In genomic region chr1:36059351-36059750, GRCm38 (mm10) we compare ENCODE assay signal across 22 mouse cellular contexts. TPM values are rescaled to one million over a fixed set of nuclear protein-coding genes. Genes with fewer than 3 reads are reported as not detected.
DNase-seq lines count a peak whose midpoint lies in the region; ATAC-seq and TF ChIP-seq lines count a peak whose summit lies in the region.
"Had no signal": no experiment of that assay in that cellular context is flagged by ENCODE, and none has a peak within 500 bp of the region (broad histone marks: within the 10 kb centered on the region; RNA-seq: fewer than 3 reads in every experiment).

No protein-coding gene starts in this region.

- H3K27ac ChIP-seq in heart, embryonic 10.5 days: peak overlapping the region; percentile 73
- H3K27ac ChIP-seq in lung, postnatal 0 days (ENCODE audit: low read length): peak overlapping the region; percentile 85
- 0 out of 2 replicates have a peak overlapping the region, but pooled peaks have one; percentile 9 for H3K27ac ChIP-seq in stomach, postnatal 0 days (replicated peaks)
- H3K27ac ChIP-seq: layer of hippocampus, adult 2 months; limb, embryonic 12.5 days; liver, embryonic 14.5 days; midbrain, embryonic 15.5 days had no signal

- no peak overlapping the region for H3K9ac ChIP-seq in lung, postnatal 0 days (replicated peaks; ENCODE audit: low read depth)
- H3K9ac ChIP-seq in stomach, postnatal 0 days (ENCODE audit: low read length): no peak overlapping the region
- H3K9ac ChIP-seq: forebrain, embryonic 12.5 days; hindbrain, embryonic 14.5 days; limb, embryonic 12.5 days; liver, embryonic 14.5 days; midbrain, embryonic 15.5 days had no signal

- H3K4me1 ChIP-seq in heart, embryonic 10.5 days: peaks cover 42% of the 10 kb centered on the region
- peaks cover 7% of the 10 kb centered on the region; the same call in 1 of the 2 replicates for H3K4me1 ChIP-seq in lung, postnatal 0 days (ENCODE audit: insufficient read depth, low read depth, low read length)
- H3K4me1 ChIP-seq in stomach, postnatal 0 days (replicated peaks; ENCODE audit: control insufficient read depth, insufficient read depth): no peaks in the 10 kb centered on the region; the same call in 1 of the 2 replicates

- TF ChIP-seq CTCF in lung, postnatal 0 days (IDR thresholded peaks at IDR 0.05): no peak
- TF ChIP-seq CTCF in stomach, postnatal 0 days (IDR thresholded peaks at IDR 0.05; ENCODE audit: low read depth): no peak

- ATAC-seq in lung, postnatal 0 days: no peak
- ATAC-seq in stomach, postnatal 0 days (ENCODE audit: low FRiP score, low TSS enrichment): no peak
- ATAC-seq: intestine, postnatal 0 days; midbrain, embryonic 15.5 days had no signal

- H3K9me3 ChIP-seq in heart, embryonic 10.5 days: no peaks in the 10 kb centered on the region
- no peaks in the 10 kb centered on the region for H3K9me3 ChIP-seq in lung, postnatal 0 days (ENCODE audit: low read length)
- H3K9me3 ChIP-seq in stomach, postnatal 0 days (ENCODE audit: control insufficient read depth, low read length): no peaks in the 10 kb centered on the region
- H3K9me3 ChIP-seq: forebrain, embryonic 12.5 days; limb, embryonic 12.5 days; midbrain, embryonic 15.5 days had no signal

- no peak overlapping the region for H3K4me3 ChIP-seq in heart, embryonic 10.5 days
- no peak overlapping the region for H3K4me3 ChIP-seq in lung, postnatal 0 days (ENCODE audit: low read depth, low read length)
- no peak overlapping the region for H3K4me3 ChIP-seq in stomach, postnatal 0 days (ENCODE audit: low read depth, low read length)
- H3K4me3 ChIP-seq: forebrain, embryonic 12.5 days; layer of hippocampus, adult 2 months; limb, embryonic 12.5 days; midbrain, embryonic 15.5 days had no signal

- 85% methylated on average over 6 of the region's 6 CpGs for WGBS in heart, embryonic 10.5 days
- 84% methylated on average over 6 of the region's 6 CpGs for whole genome bisulfite sequencing in lung, postnatal 0 days
- 86% methylated on average over 6 of the region's 6 CpGs for WGBS in stomach, postnatal 0 days

- H3K4me2 ChIP-seq in lung, postnatal 0 days (replicated peaks; ENCODE audit: low read depth, low read length): no peak overlapping the region
- 0 out of 2 replicates have a peak overlapping the region, but pooled peaks have one; percentile 17 for H3K4me2 ChIP-seq in stomach, postnatal 0 days (replicated peaks; ENCODE audit: low read depth)
- H3K4me2 ChIP-seq: forebrain, embryonic 12.5 days; hindbrain, embryonic 14.5 days; limb, embryonic 12.5 days; midbrain, embryonic 15.5 days had no signal

- DNase-seq in heart, embryonic 10.5 days (ENCODE audit: low spot score): peak; percentile 30
- DNase-seq in heart, adult 8-10 months (ENCODE audit: low spot score): no peak
- no peak for DNase-seq in lung, postnatal 0 days (ENCODE audit: low spot score)
- no peak for DNase-seq in lung, postnatal 14 days
- DNase-seq in urinary bladder, postnatal 25 days (ENCODE audit: low spot score): peak; percentile 2
- no peak for DNase-seq in urinary bladder, postnatal 14 days (ENCODE audit: low spot score)
- DNase-seq in stomach, postnatal 0 days (ENCODE audit: low spot score): peak; percentile 8
- DNase-seq in adrenal gland, adult (ENCODE audit: inconsistent age in 2 of 2, low spot score in 1 of 2): no peak
- DNase-seq: adrenal gland, postnatal 36 days; cerebellum, adult 2 months; heart, postnatal 10 days; kidney, postnatal 10 days; right cerebral cortex, adult 18-20 months; thymus, adult 18-20 months had no signal

- no peak for TF ChIP-seq EP300 in lung, postnatal 0 days (IDR thresholded peaks at IDR 0.05)
- TF ChIP-seq EP300 in stomach, postnatal 0 days (optimal IDR thresholded peaks at IDR 0.05): no peak

- H3K27me3 ChIP-seq in heart, embryonic 10.5 days (ENCODE audit: insufficient read depth, poor library complexity, severe bottlenecking): no peaks in the 10 kb centered on the region
- no peaks in the 10 kb centered on the region for H3K27me3 ChIP-seq in lung, postnatal 0 days (replicated peaks; ENCODE audit: insufficient read depth, low read length)
- no peaks in the 10 kb centered on the region for H3K27me3 ChIP-seq in stomach, postnatal 0 days (ENCODE audit: control insufficient read depth, insufficient read depth, low read length)
- H3K27me3 ChIP-seq: limb, embryonic 12.5 days; Patski had no signal

- no peaks in the 10 kb centered on the region for H3K36me3 ChIP-seq in heart, embryonic 10.5 days
- no peaks in the 10 kb centered on the region for H3K36me3 ChIP-seq in lung, postnatal 0 days (ENCODE audit: insufficient read depth, low read length)
- H3K36me3 ChIP-seq in stomach, postnatal 0 days (ENCODE audit: control insufficient read depth, insufficient read depth, low read length): no peaks in the 10 kb centered on the region
- H3K36me3 ChIP-seq: forebrain, embryonic 12.5 days; limb, embryonic 12.5 days; midbrain, embryonic 15.5 days had no signal

RNA-seq across cellular contexts. Expression of gene Hs6st1, which starts 8.8 kb away (rescaled TPM):
- polyA plus RNA-seq in heart, embryonic 10.5 days (2016; fragmentation: Nextera tagmentation; extraction: Ambion mirVana): 3.5 and 5.7 TPM in 2 replicates
- total RNA-seq in heart, adult 8-10 months (2022): 10 to 100 TPM; 20.3 to 24.4 (median 21.2) TPM
- polyA plus RNA-seq in lung, postnatal 0 days (2015; fragmentation: Nextera tagmentation; extraction: Ambion mirVana): 4.9 and 6.3 TPM in 2 replicates
- polyA plus RNA-seq in stomach, postnatal 0 days (2015; fragmentation: Nextera tagmentation; extraction: Ambion mirVana): 5.7 and 6.8 TPM in 2 replicates

Comparison
In these comparisons a context has a peak if more than half of its experiments do, and no peak if none do; other contexts are left out.
1. DNase-seq: peak in heart, embryonic 10.5 days (single experiment), urinary bladder, postnatal 25 days (single experiment) and stomach, postnatal 0 days (single experiment); none in heart, adult 8-10 months (single experiment), lung, postnatal 0 days (single experiment), lung, postnatal 14 days (single experiment), urinary bladder, postnatal 14 days (single experiment) and adrenal gland, adult (0 of 2).
2. H3K27ac ChIP-seq: peak in every context shown above with its lines; median percentile 85 in lung, postnatal 0 days; 73 in heart, embryonic 10.5 days; 9 in stomach, postnatal 0 days.